Mouse (Mus musculus) heart, postnatal 10 days (tissue): ENCODE data around the gene Zfp770. TPM values are rescaled to one million over a fixed set of nuclear protein-coding genes. Genes with fewer than 3 reads are reported as not detected.
A peak's percentile ranks its signal among the peaks of the same experiment; 100 is the strongest.

Experiments used
- DNase-seq, 2 experiments: peaks; one replicate each; pipeline ENCODE4 v3.0.0; 2021
- intact Hi-C: fragments of 180-260 bp; cut with DNase I; formaldehyde crosslinking; loops from one replicate; pipeline ENCODE4 v1.15.1; 2025
- microRNA-seq, 2 experiments: library from miRNA; unstranded; fragments of <30 nt; microRNA quantifications; one replicate each; pipeline ENCODE4 v1.2.0; 2022
- total RNA-seq, 2 experiments: library from RNA; stranded (reverse); gene quantifications; 2 replicates each; pipeline ENCODE4 v1.2.3; 2021

Gene Zfp770
- total RNA-seq, 2 experiments from 2014 or later = 15.2 to 15.9 TPM

GRCm38 (mm10) chr2:114145315-114145801 is 55.9 kb downstream of the Zfp770 start:
- peak; percentile 56 to 72 for DNase-seq
- intact Hi-C loops = loop anchor here (2.0 to 5.0 kb wide), 2 partner anchors 178 to 279 kb away; no protein-coding TSS in a partner anchor

GRCm38 (mm10) chr2:114144915-114145314 is 56.4 kb downstream of the Zfp770 start:
- intact Hi-C loops = loop anchor here (2.0 to 5.0 kb wide), 2 partner anchors 178 to 278 kb away; no protein-coding TSS in a partner anchor
- no peak for DNase-seq

- intact Hi-C loops = loop anchor here (2.0 kb wide), 1 partner anchor 277 kb away; no protein-coding TSS in a partner anchor
- DNase-seq = no peak
Observed at GRCm38 (mm10) chr2:114143842-114144241, 57.4 kb downstream of the Zfp770 start.

Small RNAs within 50 kb of the gene (microRNA-seq; reads per million reads assigned to microRNA genes)
- 0 to 2.1 reads per million in 2 experiments for gene Mir7002

Other genes with a start within 250 kb of the Zfp770 start
- not detected for gene Gjd2, start 187.8 kb downstream of the Zfp770 start, total RNA-seq
- gene Actc1, start 147.9 kb downstream of the Zfp770 start, total RNA-seq = over 10,000 TPM; 16,623 to 16,697 TPM
- gene Aqr, start 14.4 kb downstream of the Zfp770 start, total RNA-seq = 10 to 100 TPM; 20.8 to 24.0 TPM